Mouse (Mus musculus) embryonic facial prominence, embryonic 15.5 days (tissue): ENCODE results near the gene Fcer1g. TPM values are rescaled to one million over a fixed set of nuclear protein-coding genes. Genes with fewer than 3 reads are reported as not detected.
A peak's percentile ranks its signal among the peaks of the same experiment; 100 is the strongest.

Experiments
- ATAC-seq: fragments of 200-750 bp; cut with Nextera tagmentation; 2 replicates; pipeline ENCODE4 v1.8.0; 2017; ENCODE audit warnings: low read depth, moderate TSS enrichment; ENCODE audit not compliant: insufficient number of reproducible peaks, low FRiP score, low TSS enrichment
- H3K27ac ChIP-seq: fragments of 300-500 bp; sonication (generic); replicated peaks from 2 replicates; pipeline ENCODE4 v1.5.1; 2015; ENCODE audit warnings: mild to moderate bottlenecking, inconsistent platforms
- H3K27me3 ChIP-seq: fragments of 300-500 bp; sonication (generic); 2 replicates; pipeline ENCODE4 v1.6.1; 2015; ENCODE audit warnings: inconsistent platforms
- H3K36me3 ChIP-seq: fragments of 300-500 bp; sonication (generic); 2 replicates; pipeline ENCODE4 v1.6.1; 2015; ENCODE audit warnings: mild to moderate bottlenecking, inconsistent platforms
- H3K4me1 ChIP-seq: fragments of 300-500 bp; sonication (generic); 2 replicates; pipeline ENCODE4 v1.6.1; 2015; ENCODE audit warnings: inconsistent platforms
- H3K4me2 ChIP-seq: fragments of 300-500 bp; sonication (generic); replicated peaks from 2 replicates; pipeline ENCODE4 v1.6.1; 2015; ENCODE audit warnings: mild to moderate bottlenecking, inconsistent platforms
- H3K4me3 ChIP-seq: fragments of 300-500 bp; sonication (generic); replicated peaks from 2 replicates; pipeline ENCODE4 v1.5.1; 2015; ENCODE audit warnings: mild to moderate bottlenecking, inconsistent platforms
- H3K9ac ChIP-seq: fragments of 300-500 bp; sonication (generic); 2 replicates; pipeline ENCODE4 v1.6.1; 2015; ENCODE audit warnings: inconsistent platforms
- H3K9me3 ChIP-seq: fragments of 300-500 bp; sonication (generic); replicated peaks from 2 replicates; pipeline ENCODE4 v1.6.1; 2016; ENCODE audit warnings: inconsistent platforms
- WGBS: fragments of 180-500 bp; shearing (Covaris S2); methylation state at CpG from one replicate; pipeline ENCODE4 v1.1.7; 2015; 5-methylcytosine and 5-hydroxymethylcytosine counted together
- polyA plus RNA-seq: library from polyadenylated mRNA; unstranded; fragments of >200 nt; fragmentation: Nextera tagmentation; extraction: Ambion mirVana; gene quantifications from 2 replicates; pipeline ENCODE4 v1.2.1, GENCODE M21; 2015

The Fcer1g gene
- 92.7 and 101 TPM in 2 replicates for polyA plus RNA-seq

- Histone ChIP-seq H3K4me2 (no peak within 1 kb of the TSS), H3K4me3 (no peak within 1 kb of the TSS), H3K9me3 (no peaks in the 10 kb centered on the region), H3K36me3 (peaks cover 58% of the 10 kb centered on the region), H3K4me1 (peaks cover 10% of the 10 kb centered on the region; the same call in 1 of the 2 replicates), H3K27me3 (no peaks in the 10 kb centered on the region), H3K27ac (no peak within 1 kb of the TSS), H3K9ac (no peak within 1 kb of the TSS)
- 88% methylated on average over 14 of the region's 14 CpGs for WGBS
- no peak for ATAC-seq
Measured at GRCm38 (mm10) chr1:171234126-171234525, at the start of gene Fcer1g. TSS of gene Fcer1g (minus strand) at chr1:171234365.

DNA sequence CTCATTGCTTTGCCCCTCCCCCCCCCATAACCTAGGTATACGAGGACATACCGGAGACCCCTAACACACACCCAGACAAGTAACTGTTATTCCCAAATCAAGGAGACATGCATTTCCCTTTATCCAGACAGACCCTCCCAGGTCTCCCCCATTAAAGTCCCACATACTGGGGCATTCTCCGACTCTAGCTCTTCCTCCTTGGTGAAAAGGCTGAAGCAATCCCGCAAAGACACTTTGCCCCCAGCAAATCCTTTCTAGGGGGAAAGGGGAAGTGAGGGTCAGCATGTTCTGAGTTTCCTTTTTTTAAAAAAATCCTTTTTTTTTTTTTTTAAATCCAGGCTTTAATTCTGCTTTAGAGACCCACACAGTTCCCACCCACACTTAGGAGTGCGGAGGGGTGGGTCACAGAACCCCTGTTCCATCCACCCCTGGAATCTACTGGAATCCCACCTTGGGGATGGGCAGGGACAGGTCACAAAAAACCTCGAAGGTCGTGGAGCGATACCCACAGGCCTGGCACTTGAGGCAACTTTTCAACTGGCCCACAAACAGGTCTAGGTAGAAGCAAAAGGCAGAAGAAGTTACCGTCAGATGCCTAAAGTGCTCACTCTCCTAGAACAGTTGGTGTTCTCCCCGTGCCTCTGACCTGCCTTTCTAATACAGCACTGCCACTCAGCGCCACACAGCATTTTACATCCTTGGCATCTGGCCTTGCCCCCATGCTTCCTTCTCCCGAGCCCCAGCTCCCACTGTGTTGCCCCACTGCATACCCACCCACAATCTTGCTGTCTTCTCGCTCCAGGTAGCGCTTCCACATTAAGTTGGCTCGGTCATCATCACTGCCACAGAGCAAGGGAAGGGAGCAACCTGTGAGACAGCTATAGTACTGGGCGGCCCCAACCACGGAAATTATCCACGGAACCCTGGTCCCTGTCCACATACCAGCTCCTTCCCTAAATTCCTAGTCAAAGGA is 49.3 kb upstream of the Fcer1g start:
- no peaks in the 10 kb centered on the region for H3K27me3 ChIP-seq
- no peak overlapping the region for H3K9ac ChIP-seq
- peaks cover 49% of the 10 kb centered on the region for H3K36me3 ChIP-seq
- no peak overlapping the region for H3K4me3 ChIP-seq
- 91% methylated on average over 18 of the region's 18 CpGs for WGBS
- H3K27ac ChIP-seq: no peak overlapping the region
- peaks cover 42% of the 10 kb centered on the region for H3K4me1 ChIP-seq
- H3K4me2 ChIP-seq: no peak overlapping the region
- ATAC-seq: no peak
- no peaks in the 10 kb centered on the region for H3K9me3 ChIP-seq

- WGBS: 75% methylated on average over 18 of the region's 18 CpGs
- peaks cover 37% of the 10 kb centered on the region for H3K4me1 ChIP-seq
- peak overlapping the region; percentile 72; the same call in 1 of the 2 replicates for H3K4me3 ChIP-seq
- ATAC-seq: no peak
- H3K9me3 ChIP-seq: no peaks in the 10 kb centered on the region
- H3K4me2 ChIP-seq: peak overlapping the region; percentile 84
- H3K27me3 ChIP-seq: no peaks in the 10 kb centered on the region
- H3K27ac ChIP-seq: peak overlapping the region; percentile 93
- peaks cover 57% of the 10 kb centered on the region for H3K36me3 ChIP-seq
- no peak overlapping the region for H3K9ac ChIP-seq
Measured at GRCm38 (mm10) chr1:171282086-171282805, 48.1 kb upstream of the Fcer1g start.

DNA sequence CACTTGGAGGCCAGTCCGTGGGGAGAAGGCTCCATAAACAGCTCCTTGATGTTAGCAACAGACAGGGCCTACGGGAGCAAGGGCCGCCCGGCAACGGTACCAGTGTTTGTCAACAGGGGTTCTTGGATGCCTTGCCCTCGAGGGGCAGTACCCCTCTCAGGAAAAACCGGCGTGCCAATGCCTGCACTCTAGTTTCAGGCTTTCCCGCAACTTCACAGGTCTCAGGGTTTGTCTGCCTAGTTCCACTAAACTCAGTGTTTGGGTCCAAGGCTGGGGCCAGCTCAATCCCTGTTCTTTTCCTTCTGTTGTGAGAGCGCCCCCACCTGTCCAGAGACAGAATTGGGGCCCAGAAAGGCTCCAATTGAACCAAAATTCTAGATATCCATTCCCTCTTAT is 47.4 kb upstream of the Fcer1g start:
- Histone ChIP-seq H3K27me3 (no peaks in the 10 kb centered on the region), H3K36me3 (peaks cover 63% of the 10 kb centered on the region), H3K27ac (peak overlapping the region; percentile 93), H3K4me3 (peak overlapping the region; percentile 72), H3K9ac (peak overlapping the region; percentile 39), H3K4me2 (peak overlapping the region; percentile 84), H3K4me1 (peaks cover 30% of the 10 kb centered on the region), H3K9me3 (no peaks in the 10 kb centered on the region)
- ATAC-seq: peak; percentile 40
- under 1% methylated on average over 10 of the region's 10 CpGs for WGBS

DNA sequence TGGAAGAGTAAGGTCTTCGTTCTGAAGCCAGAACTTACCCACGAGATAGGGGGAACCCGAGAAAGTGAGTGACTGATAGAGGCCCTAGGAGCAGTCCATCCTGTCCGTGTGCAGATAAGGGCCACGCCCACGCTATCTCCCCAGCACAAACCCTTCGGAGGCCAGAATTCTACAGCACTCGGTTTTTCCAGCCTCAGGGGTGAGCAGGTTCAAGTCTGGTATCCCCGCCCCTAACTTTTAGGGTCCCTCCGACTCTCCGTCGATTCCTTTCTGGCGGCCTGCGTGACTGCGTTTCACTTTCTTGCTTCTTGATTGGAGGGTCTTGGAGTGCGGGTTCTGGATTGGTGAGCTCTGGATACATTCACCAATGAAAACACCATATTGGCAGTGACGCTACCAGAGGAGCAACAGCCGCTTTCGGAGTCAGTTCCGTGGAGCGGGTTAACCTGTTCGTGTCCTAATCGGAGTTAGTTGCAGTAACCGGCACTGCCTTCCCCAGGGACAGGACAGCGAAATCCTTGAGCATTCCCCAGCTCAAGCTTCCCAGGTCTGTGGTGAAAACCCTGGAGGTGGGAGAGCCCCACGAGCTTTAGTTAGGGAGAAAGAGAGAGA is 46.9 kb upstream of the Fcer1g start, which contains the start of gene Ppox:
Ppox (minus strand) TSS at position 271 of the 612 bp plus-strand sequence.
- no peaks in the 10 kb centered on the region for H3K9me3 ChIP-seq
- no peaks in the 10 kb centered on the region for H3K27me3 ChIP-seq
- 0% methylated on average over 26 of the region's 26 CpGs for WGBS
- ATAC-seq: peak; percentile 96
- peaks cover 25% of the 10 kb centered on the region for H3K4me1 ChIP-seq
- peak within 1 kb of the TSS; percentile 72 for H3K4me3 ChIP-seq
- peak within 1 kb of the TSS; percentile 93 for H3K27ac ChIP-seq
- peak within 1 kb of the TSS; percentile 84 for H3K4me2 ChIP-seq
- peak within 1 kb of the TSS; percentile 72 for H3K9ac ChIP-seq
- H3K36me3 ChIP-seq: peaks cover 63% of the 10 kb centered on the region

GRCm38 (mm10) chr1:171280250-171280915 is 46.2 kb upstream of the Fcer1g start:
- ATAC-seq: 0 out of 2 replicates have a peak, but pooled peaks have one; percentile 0
- under 1% methylated on average over 25 of the region's 25 CpGs for WGBS
- Histone ChIP-seq H3K36me3 (peaks cover 63% of the 10 kb centered on the region), H3K4me3 (peak overlapping the region; percentile 72), H3K27me3 (no peaks in the 10 kb centered on the region), H3K9ac (peak overlapping the region; percentile 72), H3K9me3 (no peaks in the 10 kb centered on the region), H3K27ac (0 out of 2 replicates have a peak overlapping the region, but pooled peaks have one; percentile 56), H3K4me2 (peak overlapping the region; percentile 84), H3K4me1 (peaks cover 18% of the 10 kb centered on the region)

DNA sequence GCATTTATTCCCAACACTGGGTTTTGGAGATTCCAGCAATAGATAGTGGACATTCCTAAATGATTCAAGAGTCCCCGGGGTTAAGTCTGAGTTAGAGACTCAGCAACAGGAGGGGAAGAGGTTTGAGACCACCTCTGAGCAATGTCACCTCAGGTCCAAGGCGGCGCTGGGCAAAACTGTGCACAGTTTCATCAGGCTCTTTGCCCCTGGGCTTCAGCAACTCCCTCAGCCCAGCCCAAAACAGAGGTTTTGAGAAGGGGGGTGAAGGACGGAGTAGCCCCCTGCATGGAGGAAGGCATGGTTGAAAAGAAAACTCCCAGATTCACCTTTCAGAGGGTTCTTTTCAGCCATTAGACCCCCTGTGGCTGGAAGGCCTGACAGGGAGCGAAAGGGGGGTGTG is 45.6 kb upstream of the Fcer1g start:
- Histone ChIP-seq H3K27ac (no peak overlapping the region), H3K4me3 (peak overlapping the region; percentile 72), H3K4me1 (peaks cover 17% of the 10 kb centered on the region), H3K9me3 (no peaks in the 10 kb centered on the region), H3K9ac (peak overlapping the region; percentile 72), H3K27me3 (no peaks in the 10 kb centered on the region), H3K4me2 (peak overlapping the region; percentile 84), H3K36me3 (peaks cover 63% of the 10 kb centered on the region)
- 68% methylated on average over 5 of the region's 5 CpGs for WGBS
- ATAC-seq: no peak

GRCm38 (mm10) chr1:171279012-171279705 is 45.0 kb upstream of the Fcer1g start:
- peaks cover 17% of the 10 kb centered on the region for H3K4me1 ChIP-seq
- peaks cover 65% of the 10 kb centered on the region for H3K36me3 ChIP-seq
- H3K9me3 ChIP-seq: no peaks in the 10 kb centered on the region
- no peak for ATAC-seq
- H3K27me3 ChIP-seq: no peaks in the 10 kb centered on the region
- no peak overlapping the region for H3K4me2 ChIP-seq
- no peak overlapping the region for H3K27ac ChIP-seq
- WGBS: 82% methylated on average over 14 of the region's 14 CpGs
- H3K9ac ChIP-seq: no peak overlapping the region
- no peak overlapping the region for H3K4me3 ChIP-seq

DNA sequence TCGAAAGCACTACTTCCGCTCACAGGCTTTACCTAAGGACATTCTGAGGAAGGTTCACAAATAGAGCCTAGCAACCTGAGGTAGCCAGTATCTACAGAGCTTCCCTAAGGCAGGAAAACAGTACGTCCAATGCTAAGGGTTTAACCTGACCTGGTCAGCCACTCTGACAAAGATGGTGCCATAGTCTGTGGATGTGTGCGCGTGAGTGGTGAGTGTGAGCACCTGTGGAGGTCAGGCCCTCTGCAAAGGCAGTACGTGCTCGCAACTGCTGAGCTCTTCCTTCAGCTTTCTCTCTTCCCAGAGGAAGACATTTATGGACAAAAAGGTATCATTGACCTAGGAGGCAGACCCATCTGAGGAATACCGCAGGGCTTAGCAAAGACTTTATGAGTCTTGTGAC is 44.3 kb upstream of the Fcer1g start:
- H3K27ac ChIP-seq: no peak overlapping the region
- H3K9me3 ChIP-seq: no peaks in the 10 kb centered on the region
- WGBS: 90% methylated on average over 8 of the region's 8 CpGs
- no peaks in the 10 kb centered on the region for H3K27me3 ChIP-seq
- H3K4me2 ChIP-seq: no peak overlapping the region
- no peak overlapping the region for H3K9ac ChIP-seq
- no peak overlapping the region for H3K4me3 ChIP-seq
- H3K4me1 ChIP-seq: peaks cover 17% of the 10 kb centered on the region
- ATAC-seq: no peak
- peaks cover 65% of the 10 kb centered on the region for H3K36me3 ChIP-seq

DNA sequence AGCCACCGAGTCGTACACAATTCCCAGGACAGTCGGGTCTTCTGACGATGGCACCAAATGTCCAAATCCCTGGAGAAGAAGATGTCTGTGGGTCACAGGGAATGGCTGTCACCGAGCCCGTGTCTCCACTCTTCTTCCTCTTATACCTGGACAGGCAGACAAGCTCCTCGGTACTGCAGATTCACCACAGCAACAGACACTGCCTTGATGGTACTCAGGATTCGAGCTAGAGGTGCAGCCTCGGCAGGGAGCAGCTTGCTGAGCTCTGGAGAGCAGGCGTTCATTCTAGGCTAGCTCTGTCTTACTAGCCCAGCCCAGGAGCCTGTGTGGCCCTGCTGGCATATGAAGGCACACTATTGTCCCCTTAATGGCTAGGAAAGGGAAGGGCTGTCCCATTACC is 43.6 kb upstream of the Fcer1g start:
- peaks cover 66% of the 10 kb centered on the region for H3K36me3 ChIP-seq
- H3K27me3 ChIP-seq: no peaks in the 10 kb centered on the region
- peaks cover 17% of the 10 kb centered on the region for H3K4me1 ChIP-seq
- 85% methylated on average over 10 of the region's 10 CpGs for WGBS
- H3K9ac ChIP-seq: no peak overlapping the region
- ATAC-seq: no peak
- H3K27ac ChIP-seq: no peak overlapping the region
- H3K4me3 ChIP-seq: no peak overlapping the region
- no peaks in the 10 kb centered on the region for H3K9me3 ChIP-seq
- no peak overlapping the region for H3K4me2 ChIP-seq
